Mouse (Mus musculus) midbrain, postnatal 0 days (tissue): ENCODE data around the gene Ssmem1. TPM values are rescaled to one million over a fixed set of nuclear protein-coding genes. Genes with fewer than 3 reads are reported as not detected.
A peak's percentile ranks its signal among the peaks of the same experiment; 100 is the strongest.

Source experiments
- ATAC-seq: fragments of 200-750 bp; cut with Nextera tagmentation; 2 replicates; pipeline ENCODE4 v1.8.0; 2017; ENCODE audit warnings: moderate number of reproducible peaks, mild to moderate bottlenecking, moderate TSS enrichment, moderate library complexity; ENCODE audit not compliant: low FRiP score
- DNase-seq: peaks from one replicate; pipeline ENCODE4 v3.0.0-alpha.2; 2015; ENCODE audit warnings: low spot score
- H3K27ac ChIP-seq: fragments of 300-500 bp; sonication (generic); 2 replicates; pipeline ENCODE4 v1.5.1; 2014; ENCODE audit warnings: low read depth, mild to moderate bottlenecking, low read length, mixed read lengths
- H3K27me3 ChIP-seq: fragments of 300-500 bp; sonication (generic); 2 replicates; pipeline ENCODE4 v1.6.1; 2014; ENCODE audit warnings: low read length, control low read depth, mixed read lengths; ENCODE audit not compliant: insufficient read depth
- H3K36me3 ChIP-seq: fragments of 300-500 bp; sonication (generic); 2 replicates; pipeline ENCODE4 v1.6.1; 2014; ENCODE audit warnings: low read length, control low read depth, mixed read lengths; ENCODE audit not compliant: insufficient read depth
- H3K4me1 ChIP-seq: fragments of 300-500 bp; sonication (generic); 2 replicates; pipeline ENCODE4 v1.6.1; 2014; ENCODE audit warnings: mild to moderate bottlenecking, control low read depth, antibody characterized with exemption, low read length, mixed read lengths; ENCODE audit not compliant: insufficient read depth
- H3K4me2 ChIP-seq: fragments of 300-500 bp; sonication (generic); 2 replicates; pipeline ENCODE4 v1.6.1; 2014; ENCODE audit warnings: low read depth, mild to moderate bottlenecking, low read length, mixed read lengths; ENCODE audit not compliant: poor library complexity, severe bottlenecking
- H3K4me3 ChIP-seq: fragments of 300-500 bp; sonication (generic); 2 replicates; pipeline ENCODE4 v1.5.1; 2014; ENCODE audit warnings: low read depth, mild to moderate bottlenecking, low read length, moderate library complexity
- H3K9ac ChIP-seq: fragments of 300-500 bp; sonication (generic); replicated peaks from 2 replicates; pipeline ENCODE4 v1.6.1; 2014; ENCODE audit warnings: mild to moderate bottlenecking, low read length, moderate library complexity, mixed read lengths; ENCODE audit not compliant: poor library complexity, severe bottlenecking
- H3K9me3 ChIP-seq: fragments of 300-500 bp; sonication (generic); 2 replicates; pipeline ENCODE4 v1.6.1; 2016; ENCODE audit warnings: low read length, control low read depth
- CTCF ChIP-seq: IDR thresholded peaks from 2 replicates; pipeline ENCODE4 v1.5.1; 2016; ENCODE audit warnings: antibody characterized with exemption, mild to moderate bottlenecking
- WGBS: fragments of 180-500 bp; shearing (Covaris S2); extraction: QIAGEN DNeasy Blood & Tissue Kit; methylation state at CpG from one replicate; pipeline ENCODE4 v1.1.7; 2014; 5-methylcytosine and 5-hydroxymethylcytosine counted together
- polyA plus RNA-seq: library from polyadenylated mRNA; unstranded; fragments of >200 nt; fragmentation: Nextera tagmentation; extraction: Ambion mirVana; gene quantifications from 2 replicates; pipeline ENCODE4 v1.2.1, GENCODE M21; 2015
- total RNA-seq: library from RNA; depleted of rRNA; stranded (reverse); fragments of >200 nt; gene quantifications from 2 replicates; pipeline ENCODE4 v1.2.3, GENCODE M21; 2014; rRNA removed

Ssmem1 gene
- total RNA-seq (0.28 TPM in 1 of 2 replicates, not detected in the other), polyA plus RNA-seq (0.15 and 0.19 TPM in 2 replicates)

GRCm38 (mm10) chr6:30509265-30510239, at the start of gene Ssmem1, which contains the start of gene Tmem209:
Gene Ssmem1, plus strand, starts transcription at chr6:30509849.
Gene Tmem209, minus strand, starts transcription at chr6:30509783.
- H3K4me2 ChIP-seq = peak within 1 kb of the TSS; percentile 74
- H3K4me1 ChIP-seq = 0 out of 2 replicates have a peak, but pooled peaks cover 4% of the 10 kb centered on the region
- TF ChIP-seq CTCF = 0 out of 2 replicates have a peak, but pooled peaks have one; percentile 6
- H3K9ac ChIP-seq = peak within 1 kb of the TSS; percentile 54
- peak within 1 kb of the TSS; percentile 46 for H3K4me3 ChIP-seq
- H3K36me3 ChIP-seq = 0 out of 2 replicates have a peak, but pooled peaks cover 3% of the 10 kb centered on the region
- ATAC-seq (peak; percentile 99), DNase-seq (peak; percentile 98)
- no peaks in the 10 kb centered on the region for H3K9me3 ChIP-seq
- under 1% methylated on average over 37 of the region's 37 CpGs for WGBS
- H3K27ac ChIP-seq = peak within 1 kb of the TSS; percentile 79
- no peaks in the 10 kb centered on the region for H3K27me3 ChIP-seq

DNA sequence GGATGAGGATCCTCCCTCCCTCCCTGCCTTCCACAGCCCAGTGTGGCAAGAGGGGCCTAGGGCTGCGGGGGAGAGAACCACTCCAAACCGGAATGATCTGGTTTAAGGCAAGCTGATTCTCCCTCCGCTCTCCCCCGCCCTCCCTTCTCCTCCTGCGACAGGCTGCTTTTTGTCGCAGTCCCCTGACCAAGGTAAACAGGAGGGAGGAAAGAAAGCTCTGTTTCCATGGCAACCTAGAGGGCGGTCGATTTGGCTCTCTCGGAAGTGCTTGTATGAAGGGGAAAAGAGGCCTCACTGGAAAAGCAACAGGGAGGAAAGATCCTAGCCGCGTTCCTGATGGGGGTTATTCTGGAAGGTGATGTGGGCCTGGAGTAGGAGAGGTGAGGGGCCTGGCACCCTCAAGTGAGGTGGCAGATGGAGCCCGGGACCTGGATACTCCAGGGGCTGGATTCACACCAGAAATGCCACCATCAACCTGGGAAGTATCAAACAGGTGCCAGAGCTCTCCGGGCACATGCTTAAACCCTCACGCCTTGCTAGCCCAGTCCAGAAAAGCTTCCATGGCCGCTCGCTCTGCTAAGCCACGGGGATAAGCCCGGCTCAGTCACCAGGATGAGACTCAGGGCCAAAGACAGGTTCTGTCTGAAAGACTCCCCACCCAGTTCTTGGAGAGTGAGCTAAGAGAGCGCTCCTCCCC, 48.8 kb upstream of the Ssmem1 start:
- no peak for TF ChIP-seq CTCF
- Histone ChIP-seq H3K36me3 (no peaks in the 10 kb centered on the region), H3K4me2 (peak overlapping the region; percentile 18; the same call in 1 of the 2 replicates), H3K27me3 (no peaks in the 10 kb centered on the region), H3K9me3 (no peaks in the 10 kb centered on the region), H3K9ac (peak overlapping the region; percentile 68), H3K27ac (peak overlapping the region; percentile 97), H3K4me3 (no peak overlapping the region), H3K4me1 (peaks cover 18% of the 10 kb centered on the region)
- WGBS = 8% methylated on average over 18 of the region's 19 CpGs
- DNase-seq = peak; percentile 98
- peak; percentile 95 for ATAC-seq

DNA sequence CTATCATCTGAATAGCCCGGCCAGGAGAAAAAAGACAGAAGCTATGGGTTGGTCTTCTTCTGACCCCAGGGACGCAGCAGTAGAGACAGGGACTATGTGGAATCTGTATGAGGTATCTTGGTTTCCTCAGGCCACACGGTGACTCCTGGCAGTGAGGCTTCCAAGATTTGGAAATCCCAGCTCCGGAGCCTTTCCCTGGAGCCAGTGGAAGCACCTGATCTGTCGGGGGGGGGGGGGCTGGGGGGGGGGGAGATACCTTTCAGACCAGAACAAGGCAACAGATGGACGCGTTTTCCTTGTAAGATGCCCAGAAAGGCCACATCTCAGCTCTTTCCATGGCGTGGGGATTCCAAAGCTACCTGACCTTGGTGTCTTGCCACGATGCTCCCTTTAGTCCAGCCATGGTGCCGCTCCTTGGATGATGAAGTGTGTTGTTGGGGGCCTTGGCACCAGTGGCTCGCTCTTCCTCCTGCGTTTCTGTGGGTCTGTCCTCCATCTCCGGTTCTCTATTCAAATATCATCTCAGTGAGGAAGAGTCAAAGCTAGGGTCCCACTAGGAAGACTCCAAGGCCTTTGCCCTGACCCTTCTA, 47.8 kb upstream of the Ssmem1 start:
- Histone ChIP-seq H3K4me2 (no peak overlapping the region), H3K36me3 (no peaks in the 10 kb centered on the region), H3K27ac (peak overlapping the region; percentile 97), H3K9ac (no peak overlapping the region), H3K4me1 (peaks cover 18% of the 10 kb centered on the region), H3K9me3 (no peaks in the 10 kb centered on the region), H3K4me3 (no peak overlapping the region), H3K27me3 (no peaks in the 10 kb centered on the region)
- WGBS = 91% methylated on average over 12 of the region's 13 CpGs
- DNase-seq = no peak
- no peak for TF ChIP-seq CTCF
- no peak for ATAC-seq

- Histone ChIP-seq H3K9ac (no peak overlapping the region), H3K36me3 (no peaks in the 10 kb centered on the region), H3K4me3 (no peak overlapping the region), H3K27me3 (no peaks in the 10 kb centered on the region), H3K4me2 (no peak overlapping the region), H3K9me3 (no peaks in the 10 kb centered on the region), H3K4me1 (peaks cover 18% of the 10 kb centered on the region), H3K27ac (no peak overlapping the region)
- ATAC-seq (no peak), DNase-seq (no peak)
- WGBS = 30% methylated on average over 7 of the region's 7 CpGs
- TF ChIP-seq CTCF = no peak
Observed at GRCm38 (mm10) chr6:30462822-30463221, 46.8 kb upstream of the Ssmem1 start.

- Histone ChIP-seq H3K27me3 (no peaks in the 10 kb centered on the region), H3K27ac (no peak overlapping the region), H3K9ac (no peak overlapping the region), H3K4me3 (no peak overlapping the region), H3K4me2 (no peak overlapping the region), H3K4me1 (peaks cover 11% of the 10 kb centered on the region), H3K9me3 (no peaks in the 10 kb centered on the region), H3K36me3 (no peaks in the 10 kb centered on the region)
- no peak for TF ChIP-seq CTCF
- ATAC-seq = no peak
- 87% methylated on average over 11 of the region's 11 CpGs for WGBS
- no peak for DNase-seq
Observed at GRCm38 (mm10) chr6:30465586-30465985, 44.1 kb upstream of the Ssmem1 start.
